In genomic region chr7:141403305-141403704, GRCm38 (mm10) we compare ENCODE assay signal across 9 mouse cellular contexts. TPM values are rescaled to one million over a fixed set of nuclear protein-coding genes. Genes with fewer than 3 reads are reported as not detected.
DNase-seq lines count a peak whose midpoint lies in the region; ATAC-seq and TF ChIP-seq lines count a peak whose summit lies in the region.
"Had no signal": no experiment of that assay in that cellular context is flagged by ENCODE, and none has a peak within 500 bp of the region (broad histone marks: within the 10 kb centered on the region; RNA-seq: fewer than 3 reads in every experiment).

No protein-coding gene starts in this region.

- intact Hi-C loops in left cerebral cortex, postnatal 14 days (cut with DNase I), result no loop called here
- intact Hi-C loops in left cerebral cortex, postnatal 25 days (cut with DNase I), result no loop called here

- H3K27ac ChIP-seq in embryonic fibroblast, embryonic 13.5 days (ENCODE audit: insufficient read depth, low read length), result no peak overlapping the region
- no peak overlapping the region for H3K27ac ChIP-seq in limb, embryonic 10.5 days
- H3K27ac ChIP-seq in midbrain, embryonic 13.5 days, result no peak overlapping the region
- no peak overlapping the region for H3K27ac ChIP-seq in stomach, embryonic 14.5 days (ENCODE audit: low read length)
- H3K27ac ChIP-seq: lung, embryonic 15.5 days had no signal

- no peak for TF ChIP-seq POLR2A in embryonic fibroblast, embryonic 13.5 days (IDR thresholded peaks at IDR 0.05; ENCODE audit: low read depth, low read length)

- H3K9ac ChIP-seq in midbrain, embryonic 13.5 days (replicated peaks), result no peak overlapping the region
- H3K9ac ChIP-seq in stomach, embryonic 14.5 days (replicated peaks; ENCODE audit: low read depth, low read length), result no peak overlapping the region
- H3K9ac ChIP-seq: lung, embryonic 15.5 days had no signal

- peak; percentile 53 to 92 for ATAC-seq in hematopoietic stem cell, adult 5-6 weeks (replicated peaks in 1 of 2; ENCODE audit: insufficient read depth in 1 of 2, low FRiP score in 2 of 2, low TSS enrichment in 1 of 2, low read depth in 1 of 2, poor library complexity in 2 of 2, severe bottlenecking in 2 of 2)
- ATAC-seq in midbrain, embryonic 13.5 days, result peak; percentile 58
- ATAC-seq in stomach, embryonic 14.5 days (ENCODE audit: insufficient number of reproducible peaks, insufficient read depth, low FRiP score, low read depth), result peak; percentile 21; the same call in 1 of the 2 replicates

- 63% methylated on average over 5 of the region's 5 CpGs for WGBS in limb, embryonic 10.5 days
- 42% methylated on average over 5 of the region's 5 CpGs for WGBS in midbrain, embryonic 13.5 days
- 45% methylated on average over 5 of the region's 5 CpGs for WGBS in stomach, embryonic 14.5 days

- no peak overlapping the region for H3K4me2 ChIP-seq in midbrain, embryonic 13.5 days (replicated peaks)
- H3K4me2 ChIP-seq in stomach, embryonic 14.5 days (replicated peaks; ENCODE audit: low read depth, low read length), result no peak overlapping the region
- H3K4me2 ChIP-seq: lung, embryonic 15.5 days had no signal

- peak; percentile 36 to 58 for DNase-seq in left cerebral cortex, postnatal 14 days (ENCODE audit: low spot score in 2 of 2)
- no peak for DNase-seq in left cerebral cortex, postnatal 25 days (ENCODE audit: low spot score in 2 of 2)
- peak; percentile 87 for DNase-seq in adrenal gland, postnatal 14 days
- DNase-seq in limb, embryonic 10.5 days (ENCODE audit: low spot score), result peak; percentile 65

- no peaks in the 10 kb centered on the region for H3K9me3 ChIP-seq in limb, embryonic 10.5 days (replicated peaks)
- H3K9me3 ChIP-seq in midbrain, embryonic 13.5 days, result no peaks in the 10 kb centered on the region
- H3K9me3 ChIP-seq in stomach, embryonic 14.5 days (ENCODE audit: control insufficient read depth, low read depth, low read length), result no peaks in the 10 kb centered on the region
- H3K9me3 ChIP-seq: lung, embryonic 15.5 days had no signal

- peaks cover 70% of the 10 kb centered on the region for H3K36me3 ChIP-seq in limb, embryonic 10.5 days
- peaks cover 64% of the 10 kb centered on the region for H3K36me3 ChIP-seq in midbrain, embryonic 13.5 days
- H3K36me3 ChIP-seq in stomach, embryonic 14.5 days (ENCODE audit: control insufficient read depth, insufficient read depth, low read length), result peaks cover 31% of the 10 kb centered on the region

- no peaks in the 10 kb centered on the region for H3K27me3 ChIP-seq in limb, embryonic 10.5 days (ENCODE audit: low read depth, poor library complexity, severe bottlenecking)
- H3K27me3 ChIP-seq in midbrain, embryonic 13.5 days, result no peaks in the 10 kb centered on the region
- no peaks in the 10 kb centered on the region for H3K27me3 ChIP-seq in stomach, embryonic 14.5 days (ENCODE audit: control insufficient read depth, insufficient read depth, low read length)
- H3K27me3 ChIP-seq: lung, embryonic 15.5 days had no signal

- H3K4me3 ChIP-seq in embryonic fibroblast, embryonic 13.5 days (ENCODE audit: insufficient read depth, low read length), result no peak overlapping the region
- no peak overlapping the region for H3K4me3 ChIP-seq in limb, embryonic 10.5 days
- H3K4me3 ChIP-seq in midbrain, embryonic 13.5 days (replicated peaks), result no peak overlapping the region
- no peak overlapping the region for H3K4me3 ChIP-seq in stomach, embryonic 14.5 days (ENCODE audit: low read depth, low read length)
- H3K4me3 ChIP-seq: lung, embryonic 15.5 days had no signal

- peak; percentile 96 for TF ChIP-seq CTCF in embryonic fibroblast, embryonic 13.5 days (IDR thresholded peaks at IDR 0.05; ENCODE audit: borderline replicate concordance, insufficient read depth, low read length)

- H3K4me1 ChIP-seq in embryonic fibroblast, embryonic 13.5 days (ENCODE audit: control insufficient read depth, insufficient read depth, low read length), result no peaks in the 10 kb centered on the region
- no peaks in the 10 kb centered on the region for H3K4me1 ChIP-seq in limb, embryonic 10.5 days
- no peaks in the 10 kb centered on the region for H3K4me1 ChIP-seq in midbrain, embryonic 13.5 days (replicated peaks)
- H3K4me1 ChIP-seq in stomach, embryonic 14.5 days (ENCODE audit: control insufficient read depth, insufficient read depth, low read length), result no peaks in the 10 kb centered on the region
- H3K4me1 ChIP-seq: lung, embryonic 15.5 days had no signal

RNA-seq across cellular contexts. Expression of gene Gatd1, which starts 10.6 kb away (rescaled TPM):
- total RNA-seq in left cerebral cortex, postnatal 14 days (2021), result 10 to 100 TPM; 36.0 to 42.6 TPM
- 10 to 100 TPM; 41.3 to 48.4 TPM for total RNA-seq in left cerebral cortex, postnatal 25 days (2021)
- total RNA-seq in adrenal gland, postnatal 14 days (2021), result 22.5 and 36.2 TPM in 2 replicates
- polyA plus RNA-seq in embryonic fibroblast, embryonic 13.5 days (2011; ENCODE audit: insufficient read length, low read depth, missing spikeins), result 30.5 and 41.5 TPM in 2 replicates
- 18.4 and 20.4 TPM in 2 replicates for total RNA-seq in hematopoietic stem cell, adult 5-6 weeks (2017)
- polyA plus RNA-seq in limb, embryonic 10.5 days (2016; fragmentation: Nextera tagmentation; extraction: Ambion mirVana), result 44.5 and 56.4 TPM in 2 replicates
- 55.1 and 63.8 TPM in 2 replicates for polyA plus RNA-seq in midbrain, embryonic 13.5 days (2015; fragmentation: Nextera tagmentation; extraction: Ambion mirVana)
- 57.8 and 61.4 TPM in 2 replicates for polyA plus RNA-seq in stomach, embryonic 14.5 days (2014; fragmentation: Nextera tagmentation; extraction: Ambion mirVana)

RNA-seq across cellular contexts. Expression of gene Taldo1, which starts 11.3 kb away (rescaled TPM):
- 100 to 1,000 TPM; 102 to 119 TPM for total RNA-seq in left cerebral cortex, postnatal 14 days (2021)
- 100 to 1,000 TPM; 103 TPM for total RNA-seq in left cerebral cortex, postnatal 25 days (2021)
- 479 and 481 TPM in 2 replicates for total RNA-seq in adrenal gland, postnatal 14 days (2021)
- polyA plus RNA-seq in embryonic fibroblast, embryonic 13.5 days (2011; ENCODE audit: insufficient read length, low read depth, missing spikeins), result 93.0 and 121 TPM in 2 replicates
- total RNA-seq in hematopoietic stem cell, adult 5-6 weeks (2017), result 227 and 363 TPM in 2 replicates
- 258 and 272 TPM in 2 replicates for polyA plus RNA-seq in limb, embryonic 10.5 days (2016; fragmentation: Nextera tagmentation; extraction: Ambion mirVana)
- 337 and 346 TPM in 2 replicates for polyA plus RNA-seq in midbrain, embryonic 13.5 days (2015; fragmentation: Nextera tagmentation; extraction: Ambion mirVana)
- 252 and 262 TPM in 2 replicates for polyA plus RNA-seq in stomach, embryonic 14.5 days (2014; fragmentation: Nextera tagmentation; extraction: Ambion mirVana)

RNA-seq across cellular contexts. Expression of gene Cend1, which starts 26.0 kb away (rescaled TPM):
- total RNA-seq in left cerebral cortex, postnatal 14 days (2021), result 100 to 1,000 TPM; 338 to 362 TPM
- 100 to 1,000 TPM; 288 to 314 TPM for total RNA-seq in left cerebral cortex, postnatal 25 days (2021)
- total RNA-seq in adrenal gland, postnatal 14 days (2021), result 1.0 and 3.6 TPM in 2 replicates
- polyA plus RNA-seq in embryonic fibroblast, embryonic 13.5 days (2011; ENCODE audit: insufficient read length, low read depth, missing spikeins), result 4.9 and 5.4 TPM in 2 replicates
- total RNA-seq in hematopoietic stem cell, adult 5-6 weeks (2017), result not detected in 2 replicates
- 6.0 and 8.8 TPM in 2 replicates for polyA plus RNA-seq in limb, embryonic 10.5 days (2016; fragmentation: Nextera tagmentation; extraction: Ambion mirVana)
- 43.6 and 44.0 TPM in 2 replicates for polyA plus RNA-seq in midbrain, embryonic 13.5 days (2015; fragmentation: Nextera tagmentation; extraction: Ambion mirVana)
- 1.8 and 1.9 TPM in 2 replicates for polyA plus RNA-seq in stomach, embryonic 14.5 days (2014; fragmentation: Nextera tagmentation; extraction: Ambion mirVana)

RNA-seq across cellular contexts. Expression of gene Slc25a22, which starts 34.4 kb away (rescaled TPM):
- total RNA-seq in left cerebral cortex, postnatal 14 days (2021), result 100 to 1,000 TPM; 331 to 339 TPM
- 100 to 1,000 TPM; 292 to 311 TPM for total RNA-seq in left cerebral cortex, postnatal 25 days (2021)
- total RNA-seq in adrenal gland, postnatal 14 days (2021), result 87.0 and 91.0 TPM in 2 replicates
- 24.0 and 26.9 TPM in 2 replicates for polyA plus RNA-seq in embryonic fibroblast, embryonic 13.5 days (2011; ENCODE audit: insufficient read length, low read depth, missing spikeins)
- 8.0 and 9.7 TPM in 2 replicates for total RNA-seq in hematopoietic stem cell, adult 5-6 weeks (2017)
- 43.6 and 48.3 TPM in 2 replicates for polyA plus RNA-seq in limb, embryonic 10.5 days (2016; fragmentation: Nextera tagmentation; extraction: Ambion mirVana)
- polyA plus RNA-seq in midbrain, embryonic 13.5 days (2015; fragmentation: Nextera tagmentation; extraction: Ambion mirVana), result 71.3 and 72.1 TPM in 2 replicates
- 31.5 and 34.0 TPM in 2 replicates for polyA plus RNA-seq in stomach, embryonic 14.5 days (2014; fragmentation: Nextera tagmentation; extraction: Ambion mirVana)

RNA-seq across cellular contexts. Expression of gene Pidd1, which starts 40.5 kb away (rescaled TPM):
- total RNA-seq in left cerebral cortex, postnatal 14 days (2021), result 1 to 10 TPM; 1.2 to 2.4 TPM
- total RNA-seq in left cerebral cortex, postnatal 25 days (2021), result under 1 TPM; 0.64 to 0.96 TPM
- 3.5 and 5.9 TPM in 2 replicates for total RNA-seq in adrenal gland, postnatal 14 days (2021)
- polyA plus RNA-seq in embryonic fibroblast, embryonic 13.5 days (2011; ENCODE audit: insufficient read length, low read depth, missing spikeins), result 12.4 and 18.1 TPM in 2 replicates
- total RNA-seq in hematopoietic stem cell, adult 5-6 weeks (2017), result 6.5 and 8.5 TPM in 2 replicates
- 26.8 and 30.0 TPM in 2 replicates for polyA plus RNA-seq in limb, embryonic 10.5 days (2016; fragmentation: Nextera tagmentation; extraction: Ambion mirVana)
- polyA plus RNA-seq in midbrain, embryonic 13.5 days (2015; fragmentation: Nextera tagmentation; extraction: Ambion mirVana), result 6.3 and 7.1 TPM in 2 replicates
- polyA plus RNA-seq in stomach, embryonic 14.5 days (2014; fragmentation: Nextera tagmentation; extraction: Ambion mirVana), result 8.5 and 10.1 TPM in 2 replicates

Comparison
In these comparisons a context has a peak if more than half of its experiments do, and no peak if none do; other contexts are left out.
1. DNase-seq: peak in left cerebral cortex, postnatal 14 days (2 of 2), adrenal gland, postnatal 14 days (single experiment) and limb, embryonic 10.5 days (single experiment); none in left cerebral cortex, postnatal 25 days (0 of 2).
2. ATAC-seq: peak in every context shown above with its lines; median percentile 72 in hematopoietic stem cell, adult 5-6 weeks; 58 in midbrain, embryonic 13.5 days; 21 in stomach, embryonic 14.5 days.
3. RNA of gene Cend1, which starts 26.0 kb away (total RNA-seq): 338 to 362 TPM in left cerebral cortex, postnatal 14 days and 288 to 314 TPM in left cerebral cortex, postnatal 25 days; 1.0 to 3.6 TPM in adrenal gland, postnatal 14 days and not detected in hematopoietic stem cell, adult 5-6 weeks; every median in the first group is over 10 times any median in the second.